Mouse (Mus musculus) G1E (cell line): ENCODE results near the gene Ccr4.

ENCODE experiments used
- CTCF ChIP-seq: IDR thresholded peaks from 2 replicates; pipeline ENCODE4 v1.5.1; 2012; ENCODE audit warnings: low read depth, low read length, inconsistent platforms, mixed read lengths
- POLR2AphosphoS5 ChIP-seq: IDR thresholded peaks from 2 replicates; pipeline ENCODE4 v1.6.1; 2012; ENCODE audit warnings: low read depth, low read length, inconsistent platforms; ENCODE audit not compliant: insufficient replicate concordance

- TF ChIP-seq CTCF (no peak), POLR2AphosphoS5 (no peak)
Measured at GRCm38 (mm10) chr9:114544754-114545393, 40.2 kb upstream of the Ccr4 start.
